Mouse (Mus musculus) right cerebral cortex, postnatal 4 days (tissue): ENCODE results near the gene Rnf144b.

ENCODE experiments used
- DNase-seq: peaks from one replicate; pipeline ENCODE4 v3.0.0-alpha.2; 2022

The Rnf144b gene

GRCm38 (mm10) chr13:47125595-47125994 lies 3.1 kb downstream of the Rnf144b start:
- DNase-seq: no peak

- no peak for DNase-seq
These were observed 6.6 kb downstream of the Rnf144b start for GRCm38 (mm10) chr13:47129090-47129489.

DNA sequence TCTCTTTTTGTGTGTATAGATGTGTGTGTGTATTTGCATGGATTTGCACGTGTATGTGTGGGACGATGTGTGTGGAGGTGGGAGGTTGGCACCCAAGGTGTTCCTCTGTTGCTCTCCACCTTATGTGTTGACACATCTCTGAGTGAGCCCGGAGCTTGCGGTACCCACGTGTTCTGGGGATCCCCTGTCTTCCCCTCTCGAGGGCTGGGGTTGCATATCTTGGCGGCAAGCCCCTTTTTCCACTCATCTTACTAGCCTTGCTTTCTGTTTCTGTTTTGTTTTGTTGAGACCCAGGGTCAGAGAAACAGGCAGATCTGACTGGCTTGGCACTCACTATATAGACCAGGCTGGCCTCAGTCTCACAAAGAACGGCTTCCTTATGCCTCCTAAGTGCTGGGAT lies 10.6 kb downstream of the Rnf144b start:
- no peak for DNase-seq

- no peak for DNase-seq
These were observed 12.4 kb downstream of the Rnf144b start for GRCm38 (mm10) chr13:47134836-47135235.

DNA sequence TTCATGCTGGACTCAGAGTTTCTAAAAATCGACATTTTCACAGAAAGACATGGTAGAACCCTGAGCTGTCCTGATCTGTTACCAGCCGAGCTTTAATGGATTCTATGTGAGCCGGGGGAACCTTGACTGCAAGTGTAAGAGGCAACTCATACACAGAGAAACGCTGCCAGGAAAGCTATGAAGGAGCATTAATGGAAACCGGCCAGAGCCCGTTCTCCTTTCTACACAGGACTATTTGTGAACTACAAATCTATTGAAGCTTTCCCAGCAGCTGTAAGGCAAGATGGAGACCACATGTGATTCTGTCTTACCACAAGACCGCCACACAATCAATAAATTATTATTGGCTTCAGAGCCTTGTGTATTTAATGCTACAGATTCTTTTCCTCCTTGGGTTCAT lies 13.3 kb downstream of the Rnf144b start:
- DNase-seq: no peak

GRCm38 (mm10) chr13:47142764-47143163 lies 20.3 kb downstream of the Rnf144b start:
- no peak for DNase-seq

- DNase-seq: no peak
These were observed 23.5 kb downstream of the Rnf144b start for GRCm38 (mm10) chr13:47145939-47146338.

GRCm38 (mm10) chr13:47146388-47146787 lies 23.9 kb downstream of the Rnf144b start:
- no peak for DNase-seq

DNA sequence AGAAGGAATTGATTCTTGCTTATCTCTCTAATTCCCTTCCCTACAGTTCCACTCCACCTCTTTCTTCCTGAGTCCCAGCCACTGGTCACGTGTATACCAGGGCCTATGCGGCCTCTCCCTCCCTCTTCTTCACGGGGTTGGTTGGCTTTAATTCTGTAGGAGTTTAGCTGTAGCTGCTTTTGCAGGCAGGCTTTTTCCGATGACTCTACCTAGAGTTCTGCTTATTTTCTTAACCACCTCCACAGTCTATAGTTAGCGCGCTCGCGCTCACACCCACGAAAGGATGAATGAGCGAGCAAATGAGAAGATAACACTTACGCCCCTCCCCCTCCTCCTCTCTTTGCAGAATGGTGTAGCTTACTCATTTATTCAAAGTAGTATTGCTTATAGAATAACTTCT lies 26.1 kb downstream of the Rnf144b start:
- DNase-seq: no peak

DNA sequence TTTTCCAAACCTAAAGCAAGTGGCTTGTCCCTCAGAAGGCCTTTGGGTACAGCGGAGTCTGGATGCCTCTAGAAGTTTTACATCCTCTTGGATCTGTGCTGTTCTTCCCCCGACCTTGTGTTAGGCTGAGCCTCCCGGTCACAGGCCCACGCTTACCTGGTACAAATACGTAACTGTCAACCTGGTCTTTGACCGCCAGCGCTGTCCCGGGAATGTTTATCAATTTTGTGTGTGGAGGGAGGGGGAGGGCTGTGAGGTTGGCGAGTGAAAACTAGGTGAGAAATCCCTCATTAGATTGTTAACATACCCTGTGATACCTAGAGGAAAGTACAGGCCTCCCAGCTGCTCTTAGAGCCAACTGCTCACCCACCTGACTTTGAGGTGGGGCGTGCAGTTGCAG lies 27.5 kb downstream of the Rnf144b start:
- DNase-seq: no peak

DNA sequence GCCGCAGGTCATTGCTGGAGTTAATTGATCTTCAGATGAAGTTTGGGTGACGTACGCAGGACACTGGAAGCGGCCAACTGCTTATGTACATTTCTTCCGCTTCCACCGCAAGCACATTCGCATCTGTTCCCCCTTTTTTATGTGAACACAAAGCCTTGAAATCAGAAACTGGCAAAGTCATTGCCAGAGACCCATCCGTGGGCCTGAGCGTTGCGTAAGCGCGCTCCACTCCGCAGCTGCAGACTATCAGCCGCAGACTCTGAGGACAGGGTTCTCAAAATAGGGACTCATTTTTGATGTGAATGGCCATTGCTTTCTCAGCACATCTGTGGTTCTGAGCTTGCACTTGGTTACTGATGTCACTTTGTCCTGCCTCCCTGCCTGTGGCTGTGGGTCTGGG lies 28.6 kb downstream of the Rnf144b start:
- no peak for DNase-seq

DNA sequence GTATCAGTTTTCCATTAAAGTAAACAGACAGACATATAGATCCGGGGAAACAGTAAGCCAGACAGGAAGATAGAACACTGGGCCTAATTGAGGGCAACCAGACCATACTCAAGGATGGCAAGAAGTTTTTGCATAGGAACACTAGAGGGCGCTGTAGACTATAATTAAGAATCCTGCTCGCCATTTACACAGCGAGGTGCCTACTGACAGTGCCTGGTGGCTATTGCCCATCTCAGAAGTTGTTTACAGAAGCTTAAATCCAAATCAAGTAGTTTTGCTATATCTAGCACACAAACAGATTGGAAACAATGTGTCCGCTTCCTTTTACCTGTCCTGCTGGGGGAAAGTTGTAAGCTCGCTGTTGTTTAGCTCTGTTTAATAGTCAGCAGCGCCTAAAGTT lies 29.9 kb downstream of the Rnf144b start:
- DNase-seq: no peak

DNA sequence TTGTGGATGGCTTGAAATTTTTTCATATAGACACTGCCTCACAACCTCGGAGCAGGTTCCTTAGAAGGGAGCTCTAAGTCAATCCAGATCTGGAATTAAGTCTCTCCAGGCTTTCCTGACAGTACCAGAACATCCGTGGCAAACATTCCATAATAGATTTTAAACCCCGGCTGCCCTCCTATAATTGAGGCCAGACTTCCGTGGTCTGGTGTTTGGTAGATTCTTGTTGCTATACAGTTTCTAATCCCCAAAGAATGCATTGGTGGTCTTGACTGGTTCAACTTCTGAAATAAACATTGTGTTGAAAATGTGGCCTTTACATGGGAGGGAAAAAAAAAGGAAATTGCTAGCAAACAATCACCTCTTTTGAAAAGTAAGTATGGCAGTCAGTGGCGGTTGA lies 30.8 kb downstream of the Rnf144b start:
- no peak for DNase-seq

DNA sequence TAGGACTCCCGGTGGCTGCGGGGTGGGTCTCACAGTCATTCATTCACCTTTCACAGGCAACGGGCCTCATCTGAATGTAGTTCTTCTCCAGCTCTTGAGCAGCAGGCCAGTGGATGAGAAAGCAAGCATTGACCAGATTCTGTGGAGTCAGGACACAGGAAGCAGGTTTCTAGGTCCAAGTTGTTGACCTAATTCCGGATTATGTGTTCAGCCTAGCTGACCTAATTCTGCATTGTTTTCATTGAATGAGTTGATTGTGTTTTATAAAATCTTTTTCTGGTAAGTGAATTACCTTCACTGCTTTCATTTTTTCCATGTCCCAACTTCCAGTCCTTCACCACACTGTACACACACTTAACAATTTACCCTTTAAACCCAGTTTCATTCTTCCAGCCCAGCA lies 32.4 kb downstream of the Rnf144b start:
- DNase-seq: no peak

GRCm38 (mm10) chr13:47156841-47157240 lies 34.4 kb downstream of the Rnf144b start:
- DNase-seq: no peak

GRCm38 (mm10) chr13:47162001-47162400 lies 39.5 kb downstream of the Rnf144b start:
- DNase-seq: no peak

GRCm38 (mm10) chr13:47164732-47165131 lies 42.3 kb downstream of the Rnf144b start:
- no peak for DNase-seq

- DNase-seq: no peak
These were observed 42.8 kb downstream of the Rnf144b start for GRCm38 (mm10) chr13:47165261-47165660.

DNA sequence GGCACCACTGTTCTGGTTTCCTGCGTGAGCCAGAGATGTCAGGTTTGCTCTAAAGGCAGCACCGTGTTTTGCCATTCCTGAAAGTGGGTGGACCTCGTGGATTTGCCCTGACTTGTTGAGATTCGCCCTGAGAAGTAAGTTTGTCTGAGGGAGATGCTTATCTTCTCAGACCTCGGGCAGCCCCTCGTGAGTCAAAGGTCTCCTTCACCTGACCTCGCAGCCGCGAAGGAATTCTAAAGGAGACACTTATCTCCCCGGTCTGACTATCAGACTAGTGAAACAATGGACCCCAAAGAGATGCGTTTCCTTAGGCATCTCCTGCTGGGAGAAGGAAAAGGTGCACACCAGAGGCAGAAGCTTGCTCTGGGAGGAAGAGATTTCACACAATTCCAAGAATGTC lies 46.0 kb downstream of the Rnf144b start:
- no peak for DNase-seq

GRCm38 (mm10) chr13:47170026-47170425 lies 47.6 kb downstream of the Rnf144b start:
- DNase-seq: no peak

DNA sequence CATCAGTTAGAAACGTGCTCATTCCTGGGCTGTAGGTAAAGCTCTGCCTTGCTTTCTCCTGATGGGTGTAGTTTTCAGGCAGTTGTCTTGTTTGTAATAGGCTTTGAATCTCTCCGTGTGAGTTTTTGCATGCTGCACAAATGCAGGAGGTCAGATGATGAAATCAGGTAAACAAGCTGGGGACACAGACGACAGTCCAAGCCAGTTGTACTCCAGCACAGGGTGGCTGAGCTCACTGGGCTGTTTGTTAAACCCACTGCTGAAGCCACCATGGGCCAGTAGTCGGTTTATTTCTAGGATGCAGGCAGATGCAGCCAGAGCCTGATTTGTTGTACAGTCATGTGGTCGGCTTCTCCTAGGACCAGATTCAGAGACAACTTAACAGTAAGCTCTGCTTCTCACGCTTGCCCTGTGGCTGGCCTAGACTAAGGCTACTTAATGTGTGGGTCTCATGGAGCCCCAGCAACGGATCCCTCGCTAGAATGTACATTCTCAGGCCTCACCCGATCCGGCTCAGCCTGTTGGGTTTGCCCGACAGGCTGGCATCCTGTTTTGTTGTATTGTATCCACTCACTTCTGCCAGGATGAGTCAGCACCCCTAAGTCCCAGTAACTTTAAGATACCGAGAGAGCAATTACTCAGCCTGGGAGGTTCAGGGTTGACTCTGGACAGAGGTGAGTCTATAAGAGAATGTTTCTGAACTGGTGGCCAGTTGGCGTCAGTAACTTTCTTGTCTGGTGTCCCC lies 48.5 kb downstream of the Rnf144b start:
- DNase-seq: no peak

- DNase-seq: no peak
These were observed 50.4 kb downstream of the Rnf144b start for GRCm38 (mm10) chr13:47172891-47173290.

DNA sequence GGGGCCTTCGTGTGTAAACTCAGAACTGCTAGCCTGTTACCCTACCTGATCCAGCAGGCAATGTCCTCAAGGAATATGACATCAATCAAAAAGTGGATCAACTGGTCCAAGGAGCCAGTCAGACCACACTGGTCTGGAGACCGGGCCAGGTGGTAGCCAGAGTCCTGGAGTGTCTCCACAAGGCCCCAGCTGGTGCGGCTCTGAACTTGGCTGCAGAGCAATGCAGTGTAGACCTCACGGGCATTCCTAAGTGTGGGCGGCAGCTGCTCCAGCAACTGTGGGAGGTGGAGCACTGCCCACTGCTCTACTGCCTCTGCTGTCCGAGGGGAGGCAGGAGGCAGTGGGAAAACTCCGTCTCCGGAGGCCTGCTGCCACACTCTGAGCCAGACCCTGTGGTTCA lies 55.7 kb downstream of the Rnf144b start:
- no peak for DNase-seq

GRCm38 (mm10) chr13:47180776-47181175 lies 58.3 kb downstream of the Rnf144b start:
- no peak for DNase-seq

GRCm38 (mm10) chr13:47182366-47182765 lies 59.9 kb downstream of the Rnf144b start:
- no peak for DNase-seq
